Mouse (Mus musculus) stomach, postnatal 0 days (tissue): ENCODE measurements around the gene Slc17a8.

Experiments
- CTCF ChIP-seq: IDR thresholded peaks from 2 replicates; pipeline ENCODE4 v1.5.1; 2016; ENCODE audit warnings: antibody characterized with exemption, low read depth, mild to moderate bottlenecking, moderate library complexity
- EP300 ChIP-seq: optimal IDR thresholded peaks from 2 replicates; pipeline ENCODE3; 2016; ENCODE audit warnings: antibody characterized with exemption

DNA sequence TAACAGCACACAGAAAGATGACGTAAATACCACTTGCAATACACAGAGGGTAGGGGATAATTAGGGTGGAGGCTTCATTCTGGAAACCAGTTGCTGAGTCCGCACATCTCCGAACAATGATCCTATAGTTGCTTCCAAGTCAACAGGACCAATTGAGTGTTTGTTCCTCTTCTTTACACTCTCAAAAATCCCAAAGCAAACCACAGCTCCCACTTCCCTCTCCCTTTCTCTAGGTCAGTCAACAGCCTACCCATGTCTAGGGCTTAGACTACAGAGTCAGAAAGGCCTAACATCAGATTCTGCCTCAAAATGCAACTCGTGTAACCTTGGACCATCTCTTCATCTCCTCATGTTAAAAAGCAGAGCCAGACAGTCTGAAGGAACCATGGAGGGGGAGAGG is 36.3 kb downstream of the Slc17a8 start:
- TF ChIP-seq CTCF (no peak), EP300 (no peak)
